Mouse (Mus musculus) lung, embryonic 16.5 days (tissue): ENCODE results near the gene Tec. TPM values are rescaled to one million over a fixed set of nuclear protein-coding genes. Genes with fewer than 3 reads are reported as not detected.
A peak's percentile ranks its signal among the peaks of the same experiment; 100 is the strongest.

ENCODE experiments used
- ATAC-seq: fragments of 200-750 bp; cut with Nextera tagmentation; 2 replicates; pipeline ENCODE4 v1.8.0; 2017; ENCODE audit warnings: low read depth, mild to moderate bottlenecking, moderate library complexity
- H3K27ac ChIP-seq: fragments of 300-500 bp; sonication (generic); 2 replicates; pipeline ENCODE4 v1.5.1; 2014; ENCODE audit warnings: mild to moderate bottlenecking, control low read depth, low read length
- H3K27me3 ChIP-seq: fragments of 300-500 bp; sonication (generic); 2 replicates; pipeline ENCODE4 v1.6.1; 2014; ENCODE audit warnings: low read depth, low read length, mixed read lengths; ENCODE audit not compliant: control insufficient read depth, insufficient read depth
- H3K36me3 ChIP-seq: fragments of 300-500 bp; sonication (generic); 2 replicates; pipeline ENCODE4 v1.6.1; 2014; ENCODE audit warnings: low read length; ENCODE audit not compliant: control insufficient read depth, insufficient read depth
- H3K4me1 ChIP-seq: fragments of 300-500 bp; sonication (generic); replicated peaks from 2 replicates; pipeline ENCODE4 v1.6.1; 2014; ENCODE audit warnings: low read length, mixed read lengths; ENCODE audit not compliant: control insufficient read depth, insufficient read depth
- H3K4me2 ChIP-seq: fragments of 300-500 bp; sonication (generic); 2 replicates; pipeline ENCODE4 v1.6.1; 2014; ENCODE audit warnings: low read depth, low read length, control low read depth
- H3K4me3 ChIP-seq: fragments of 300-500 bp; sonication (generic); 2 replicates; pipeline ENCODE4 v1.5.1; 2014; ENCODE audit warnings: mild to moderate bottlenecking, low read length, control low read depth
- H3K9ac ChIP-seq: fragments of 300-500 bp; sonication (generic); 2 replicates; pipeline ENCODE4 v1.6.1; 2014; ENCODE audit warnings: low read length, control low read depth
- H3K9me3 ChIP-seq: fragments of 300-500 bp; sonication (generic); 2 replicates; pipeline ENCODE4 v1.6.1; 2016; ENCODE audit warnings: low read length; ENCODE audit not compliant: control insufficient read depth
- WGBS: fragments of 180-500 bp; shearing (Covaris S2); extraction: QIAGEN DNeasy Blood & Tissue Kit; methylation state at CpG from one replicate; pipeline ENCODE4 v1.1.7; 2014; 5-methylcytosine and 5-hydroxymethylcytosine counted together
- polyA plus RNA-seq: library from polyadenylated mRNA; unstranded; fragments of >200 nt; fragmentation: Nextera tagmentation; extraction: Ambion mirVana; gene quantifications from 2 replicates; pipeline ENCODE4 v1.2.1, GENCODE M21; 2015

The Tec gene
- polyA plus RNA-seq, 1 experiment from 2014 or later = 4.0 TPM

- Histone ChIP-seq H3K4me3 (no peak overlapping the region), H3K9ac (no peak overlapping the region), H3K27ac (no peak overlapping the region), H3K9me3 (peaks cover 6% of the 10 kb centered on the region; the same call in 1 of the 2 replicates), H3K4me2 (no peak overlapping the region), H3K4me1 (peaks cover 8% of the 10 kb centered on the region), H3K36me3 (no peaks in the 10 kb centered on the region), H3K27me3 (no peaks in the 10 kb centered on the region)
- WGBS = 67% methylated on average over 8 of the region's 8 CpGs
- ATAC-seq = no peak
Observed at GRCm38 (mm10) chr5:72860899-72861298, 7.4 kb downstream of the Tec start.

DNA sequence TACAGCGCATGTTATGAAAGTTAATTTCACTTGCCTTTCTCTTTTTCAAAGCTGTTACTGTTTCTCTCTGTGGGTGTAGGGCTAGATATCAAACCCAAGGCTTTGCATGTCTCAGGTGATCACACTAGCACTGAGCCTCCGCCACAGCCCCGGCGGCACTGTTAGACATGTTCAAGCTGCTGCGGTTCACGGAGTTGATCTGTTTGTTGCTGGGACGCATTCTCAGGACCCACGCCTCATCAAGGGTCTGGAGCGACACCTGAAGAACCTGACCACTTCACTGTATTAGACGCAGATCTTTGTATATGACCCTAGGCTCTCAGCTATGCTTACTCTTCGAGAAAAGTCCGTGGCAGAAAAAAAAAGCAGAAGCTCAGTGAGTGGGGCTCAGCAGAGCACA lies 10.0 kb downstream of the Tec start:
- Histone ChIP-seq H3K27me3 (no peaks in the 10 kb centered on the region), H3K9me3 (peaks cover 6% of the 10 kb centered on the region; the same call in 1 of the 2 replicates), H3K4me2 (no peak overlapping the region), H3K4me1 (peaks cover 15% of the 10 kb centered on the region), H3K36me3 (no peaks in the 10 kb centered on the region), H3K27ac (no peak overlapping the region), H3K9ac (no peak overlapping the region), H3K4me3 (no peak overlapping the region)
- ATAC-seq = no peak
- WGBS = 86% methylated on average over 12 of the region's 12 CpGs

GRCm38 (mm10) chr5:72857756-72858155 lies 10.5 kb downstream of the Tec start:
- Histone ChIP-seq H3K9me3 (peaks cover 6% of the 10 kb centered on the region; the same call in 1 of the 2 replicates), H3K4me1 (peaks cover 15% of the 10 kb centered on the region), H3K36me3 (no peaks in the 10 kb centered on the region), H3K4me2 (no peak overlapping the region), H3K27ac (no peak overlapping the region), H3K9ac (no peak overlapping the region), H3K27me3 (no peaks in the 10 kb centered on the region), H3K4me3 (no peak overlapping the region)
- WGBS = 61% methylated on average over 4 of the region's 4 CpGs
- ATAC-seq = no peak

GRCm38 (mm10) chr5:72856255-72856878 lies 11.9 kb downstream of the Tec start:
- no peaks in the 10 kb centered on the region for H3K27me3 ChIP-seq
- no peak overlapping the region for H3K27ac ChIP-seq
- no peak overlapping the region for H3K4me2 ChIP-seq
- ATAC-seq = peak; percentile 10; the same call in 1 of the 2 replicates
- 79% methylated on average over 8 of the region's 8 CpGs for WGBS
- no peak overlapping the region for H3K9ac ChIP-seq
- peaks cover 6% of the 10 kb centered on the region; the same call in 1 of the 2 replicates for H3K9me3 ChIP-seq
- no peaks in the 10 kb centered on the region for H3K36me3 ChIP-seq
- H3K4me3 ChIP-seq = no peak overlapping the region
- peaks cover 15% of the 10 kb centered on the region for H3K4me1 ChIP-seq

DNA sequence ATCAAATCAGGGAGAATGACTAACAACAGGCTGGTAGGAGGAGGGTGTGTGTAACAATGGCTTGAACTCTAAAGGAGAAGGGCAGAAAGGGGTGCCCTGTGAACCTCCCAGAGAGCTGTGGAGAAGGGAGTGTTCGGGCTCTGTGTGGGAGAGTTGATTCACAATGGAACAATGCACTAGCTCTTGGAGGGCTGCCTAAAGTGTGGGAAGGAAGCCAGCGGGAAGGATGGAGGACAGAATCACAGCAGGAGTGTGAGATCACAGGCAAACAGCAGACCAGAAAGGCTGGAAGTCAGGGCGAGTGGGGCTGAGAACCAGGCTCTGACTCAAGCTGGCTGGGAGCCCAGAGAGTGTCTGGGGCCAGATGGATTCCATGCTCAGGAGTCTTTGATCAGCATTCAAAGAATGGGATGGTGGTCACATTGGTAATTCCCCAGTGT lies 12.6 kb downstream of the Tec start:
- peak; percentile 95 for ATAC-seq
- no peak overlapping the region for H3K4me2 ChIP-seq
- WGBS = 13% methylated on average over 3 of the region's 3 CpGs
- H3K27ac ChIP-seq = peak overlapping the region; percentile 47; the same call in 1 of the 2 replicates
- H3K36me3 ChIP-seq = no peaks in the 10 kb centered on the region
- H3K4me1 ChIP-seq = peaks cover 15% of the 10 kb centered on the region
- peaks cover 6% of the 10 kb centered on the region; the same call in 1 of the 2 replicates for H3K9me3 ChIP-seq
- no peak overlapping the region for H3K4me3 ChIP-seq
- H3K27me3 ChIP-seq = no peaks in the 10 kb centered on the region
- no peak overlapping the region for H3K9ac ChIP-seq

DNA sequence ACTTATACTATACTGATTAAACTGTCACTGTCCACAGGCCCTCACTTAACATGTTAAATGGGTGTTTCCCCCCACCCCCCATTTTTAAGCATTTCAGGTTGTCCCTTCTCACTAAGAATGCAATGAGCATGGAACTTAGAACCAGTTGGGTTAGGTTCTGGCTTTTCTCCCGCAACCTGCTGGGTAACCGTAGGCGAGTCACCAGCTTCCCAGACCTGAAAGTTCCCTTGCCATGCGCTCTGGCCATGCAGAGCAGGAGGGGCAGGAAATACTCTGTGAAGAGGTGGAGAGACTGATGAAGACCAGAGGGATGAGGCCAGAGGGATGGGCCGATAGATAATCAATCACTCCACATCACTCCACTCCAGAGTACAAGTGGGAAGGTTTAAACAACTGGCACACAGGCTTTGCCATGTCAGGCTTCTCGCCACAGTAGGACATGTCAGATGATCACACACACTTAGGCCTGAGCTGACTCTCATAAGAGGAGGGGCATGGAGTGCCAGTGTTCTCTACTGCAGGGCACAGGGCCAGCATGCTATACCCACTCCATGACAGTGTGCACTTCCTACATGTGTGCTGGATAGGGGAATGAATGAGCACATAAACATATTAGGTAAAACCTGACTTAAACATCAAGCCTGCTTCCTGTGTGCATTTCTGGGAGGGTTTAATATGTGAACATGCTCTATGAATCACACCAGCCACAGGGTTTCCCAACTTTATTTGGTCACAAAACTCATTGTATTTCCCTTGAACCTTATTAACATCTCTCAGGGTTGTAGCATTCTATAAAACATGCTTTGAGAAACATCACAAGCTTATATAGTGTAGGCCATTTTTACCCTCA lies 13.9 kb downstream of the Tec start:
- Histone ChIP-seq H3K9me3 (peaks cover under 1% of the 10 kb centered on the region; the same call in 1 of the 2 replicates), H3K4me2 (no peak overlapping the region), H3K36me3 (no peaks in the 10 kb centered on the region), H3K4me3 (no peak overlapping the region), H3K4me1 (peaks cover 15% of the 10 kb centered on the region), H3K27me3 (no peaks in the 10 kb centered on the region), H3K27ac (no peak overlapping the region), H3K9ac (no peak overlapping the region)
- WGBS = 77% methylated on average over 6 of the region's 6 CpGs
- ATAC-seq = no peak

DNA sequence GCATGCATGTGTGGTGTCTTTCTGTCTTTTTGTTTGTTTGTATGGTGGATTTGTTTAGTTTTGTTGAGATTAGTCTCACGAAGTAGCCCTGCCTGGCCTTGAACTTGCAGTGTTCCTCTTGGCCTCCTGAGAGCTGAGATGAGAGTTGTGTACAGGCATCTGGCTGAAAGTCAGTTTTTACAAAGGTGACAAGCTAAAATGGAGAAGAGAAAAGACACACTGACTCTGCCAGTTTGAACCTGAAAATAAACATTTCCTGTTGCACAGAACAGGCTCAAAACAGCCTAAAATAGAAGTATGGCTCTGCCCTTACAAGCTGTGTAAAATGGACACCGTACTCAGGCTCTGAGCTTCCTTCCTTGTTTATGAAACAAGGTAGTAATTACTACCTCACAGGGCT lies 14.9 kb downstream of the Tec start:
- H3K4me1 ChIP-seq = peaks cover 15% of the 10 kb centered on the region

DNA sequence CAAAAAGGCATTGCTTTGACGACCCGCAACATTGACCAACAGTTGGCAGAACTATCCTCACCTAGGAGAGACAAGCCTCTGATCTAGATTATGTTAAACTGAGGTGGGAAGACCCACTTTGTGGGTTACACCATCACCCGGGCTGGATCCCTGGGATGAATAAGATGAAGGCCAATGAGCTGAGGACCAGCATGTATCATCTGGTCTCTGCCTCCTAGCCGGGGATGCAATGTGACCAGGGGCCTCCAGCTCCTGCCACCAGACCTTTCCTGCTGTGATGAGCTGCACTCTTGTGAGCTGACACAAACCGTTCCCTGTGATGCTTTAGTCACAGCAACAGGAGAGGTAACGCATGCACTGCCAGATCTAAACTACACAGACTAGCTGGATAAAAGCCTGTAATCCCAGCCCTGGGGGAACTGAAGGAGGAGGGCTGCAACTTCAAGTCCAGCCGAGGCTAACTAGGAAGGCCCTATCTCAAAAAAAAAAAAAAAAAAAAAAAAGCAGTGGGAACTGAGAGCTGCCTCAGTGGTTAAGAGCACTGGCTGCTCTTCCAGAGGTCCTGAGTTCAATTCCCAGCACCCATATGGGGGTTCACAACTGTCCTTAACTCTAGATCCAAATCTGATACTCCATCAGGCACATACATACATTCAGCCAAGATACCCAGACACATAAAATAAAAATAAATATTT lies 15.8 kb downstream of the Tec start:
- no peaks in the 10 kb centered on the region for H3K27me3 ChIP-seq
- H3K9me3 ChIP-seq = no peaks in the 10 kb centered on the region
- no peak for ATAC-seq
- no peak overlapping the region for H3K27ac ChIP-seq
- H3K9ac ChIP-seq = no peak overlapping the region
- peaks cover 11% of the 10 kb centered on the region for H3K4me1 ChIP-seq
- no peak overlapping the region for H3K4me2 ChIP-seq
- H3K36me3 ChIP-seq = no peaks in the 10 kb centered on the region
- WGBS = 77% methylated on average over 7 of the region's 7 CpGs
- H3K4me3 ChIP-seq = no peak overlapping the region

More for the DNA sequence above, 14.9 kb downstream of the Tec start:
- Histone ChIP-seq H3K27ac (no peak overlapping the region), H3K4me3 (no peak overlapping the region), H3K9me3 (no peaks in the 10 kb centered on the region), H3K36me3 (no peaks in the 10 kb centered on the region), H3K9ac (no peak overlapping the region), H3K27me3 (no peaks in the 10 kb centered on the region), H3K4me2 (no peak overlapping the region)
- ATAC-seq = no peak
- 57% methylated on average over 2 of the region's 2 CpGs for WGBS

DNA sequence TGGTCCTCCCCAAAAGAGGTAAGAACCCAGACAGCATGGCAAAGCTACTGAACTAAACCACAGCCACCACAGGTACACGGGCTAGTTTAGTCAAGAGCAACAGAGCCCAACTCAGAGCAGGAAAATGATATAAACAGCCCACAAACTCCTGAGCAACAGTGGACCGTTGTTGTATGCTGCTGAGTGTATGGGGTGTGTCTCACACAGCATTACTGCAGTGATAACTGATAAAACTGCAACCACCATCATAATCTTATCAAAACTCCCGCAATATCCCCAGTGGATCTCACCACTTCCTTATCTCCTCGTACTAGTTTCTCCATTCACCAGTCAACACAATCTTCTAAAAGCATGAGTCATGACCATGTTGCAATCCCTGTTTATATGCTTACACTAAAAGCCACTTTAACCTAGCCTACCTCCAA lies 16.6 kb downstream of the Tec start:
- no peaks in the 10 kb centered on the region for H3K9me3 ChIP-seq
- no peak overlapping the region for H3K4me3 ChIP-seq
- H3K4me1 ChIP-seq = peaks cover 11% of the 10 kb centered on the region
- no peaks in the 10 kb centered on the region for H3K27me3 ChIP-seq
- H3K9ac ChIP-seq = no peak overlapping the region
- no peak for ATAC-seq
- no peaks in the 10 kb centered on the region for H3K36me3 ChIP-seq
- 74% methylated on average over 4 of the region's 4 CpGs for WGBS
- no peak overlapping the region for H3K27ac ChIP-seq
- H3K4me2 ChIP-seq = no peak overlapping the region
